Mouse (Mus musculus) forebrain, embryonic 16.5 days (tissue): ENCODE data around the gene Fgf15. TPM values are rescaled to one million over a fixed set of nuclear protein-coding genes. Genes with fewer than 3 reads are reported as not detected.

ENCODE experiments used
- ATAC-seq: fragments of 200-750 bp; cut with Nextera tagmentation; 2 replicates; pipeline ENCODE4 v1.8.0; 2017; ENCODE audit warnings: mild to moderate bottlenecking, moderate library complexity
- H3K27ac ChIP-seq: fragments of 300-500 bp; sonication (generic); 2 replicates; pipeline ENCODE4 v1.5.1; 2014; ENCODE audit warnings: low read length, control low read depth
- H3K27me3 ChIP-seq: fragments of 300-500 bp; sonication (generic); replicated peaks from 2 replicates; pipeline ENCODE4 v1.6.1; 2014; ENCODE audit warnings: low read length; ENCODE audit not compliant: control insufficient read depth, insufficient read depth
- H3K36me3 ChIP-seq: fragments of 300-500 bp; sonication (generic); 2 replicates; pipeline ENCODE4 v1.6.1; 2014; ENCODE audit not compliant: control insufficient read depth, insufficient read depth
- H3K4me1 ChIP-seq: fragments of 300-500 bp; sonication (generic); replicated peaks from 2 replicates; pipeline ENCODE4 v1.6.1; 2014; ENCODE audit warnings: low read length; ENCODE audit not compliant: control insufficient read depth, insufficient read depth
- H3K4me2 ChIP-seq: fragments of 300-500 bp; sonication (generic); 2 replicates; pipeline ENCODE4 v1.6.1; 2014; ENCODE audit warnings: mild to moderate bottlenecking, low read length, control low read depth
- H3K4me3 ChIP-seq: fragments of 300-500 bp; sonication (generic); replicated peaks from 2 replicates; pipeline ENCODE4 v1.5.1; 2014; ENCODE audit warnings: mild to moderate bottlenecking, low read length, control low read depth
- H3K9ac ChIP-seq: fragments of 300-500 bp; sonication (generic); replicated peaks from 2 replicates; pipeline ENCODE4 v1.6.1; 2014; ENCODE audit warnings: low read depth, low read length, control low read depth
- H3K9me3 ChIP-seq: fragments of 300-500 bp; sonication (generic); 2 replicates; pipeline ENCODE4 v1.6.1; 2016; ENCODE audit warnings: low read length; ENCODE audit not compliant: control insufficient read depth
- WGBS: fragments of 180-500 bp; shearing (Covaris S2); extraction: QIAGEN DNeasy Blood & Tissue Kit; methylation state at CpG from one replicate; pipeline ENCODE4 v1.1.7; 2014; 5-methylcytosine and 5-hydroxymethylcytosine counted together
- polyA plus RNA-seq: library from polyadenylated mRNA; unstranded; fragments of >200 nt; fragmentation: Nextera tagmentation; extraction: Ambion mirVana; gene quantifications from 2 replicates; pipeline ENCODE4 v1.2.1, GENCODE M21; 2015

Gene Fgf15
- polyA plus RNA-seq, 1 experiment from 2014 or later = 19.7 TPM

DNA sequence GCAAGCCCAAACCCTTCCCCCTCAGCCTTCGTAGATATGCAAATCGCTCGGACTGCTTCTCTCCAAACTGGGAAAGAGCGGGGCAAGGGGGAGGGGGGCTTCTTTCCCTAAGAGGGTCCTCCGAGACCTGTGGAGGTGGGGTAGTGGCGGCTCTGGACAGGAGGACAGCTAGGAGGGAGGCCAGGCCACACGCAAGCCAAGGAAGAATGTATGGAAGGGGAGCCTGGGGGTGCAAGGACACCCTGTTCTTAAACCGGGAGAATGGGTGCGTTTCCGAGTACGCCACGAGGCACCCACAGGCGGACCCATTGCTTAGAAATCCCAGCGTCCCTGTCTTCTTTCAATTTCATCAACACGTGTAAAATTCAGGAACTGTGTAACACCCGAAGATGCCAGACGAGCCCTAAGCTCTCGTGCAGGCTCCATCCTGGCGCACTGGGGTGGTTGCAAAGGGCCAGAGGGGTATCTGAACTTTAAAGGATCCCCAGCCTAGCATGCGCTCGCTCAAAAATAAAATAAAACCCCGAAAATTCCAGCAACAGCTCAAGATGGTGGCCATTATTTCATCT, 43.8 kb downstream of the Fgf15 start:
- peak overlapping the region; percentile 57 for H3K4me3 ChIP-seq
- peaks cover 40% of the 10 kb centered on the region for H3K27me3 ChIP-seq
- ATAC-seq = no peak
- H3K4me1 ChIP-seq = peaks cover 62% of the 10 kb centered on the region
- peak overlapping the region; percentile 30; the same call in 1 of the 2 replicates for H3K9ac ChIP-seq
- peak overlapping the region; percentile 92 for H3K4me2 ChIP-seq
- no peaks in the 10 kb centered on the region for H3K36me3 ChIP-seq
- WGBS = under 1% methylated on average over 22 of the region's 22 CpGs
- H3K9me3 ChIP-seq = no peaks in the 10 kb centered on the region
- peak overlapping the region; percentile 56 for H3K27ac ChIP-seq

DNA sequence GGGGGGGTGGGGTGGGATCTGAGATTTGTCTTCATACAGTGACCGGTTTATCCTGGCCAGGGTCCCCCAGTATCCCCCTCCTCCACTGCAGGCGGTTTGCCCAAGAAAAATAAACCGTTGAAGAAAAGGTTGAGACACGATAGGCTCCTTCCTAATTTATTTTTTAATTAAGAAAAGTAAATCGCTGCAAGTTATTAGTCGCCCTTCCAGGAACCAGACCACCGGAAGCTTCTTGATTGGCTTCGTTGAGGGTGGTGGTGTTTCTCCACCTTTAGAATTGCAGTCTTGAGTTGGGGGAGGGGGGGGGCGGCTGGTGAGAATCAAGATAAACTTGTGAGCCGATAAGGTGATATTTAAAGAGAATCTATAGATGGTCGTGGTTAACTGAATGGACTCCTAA, 44.3 kb downstream of the Fgf15 start:
- H3K9me3 ChIP-seq = no peaks in the 10 kb centered on the region
- no peak for ATAC-seq
- no peak overlapping the region; the same call in 1 of the 2 replicates for H3K9ac ChIP-seq
- H3K27ac ChIP-seq = peak overlapping the region; percentile 56; the same call in 1 of the 2 replicates
- peaks cover 40% of the 10 kb centered on the region for H3K27me3 ChIP-seq
- H3K4me2 ChIP-seq = peak overlapping the region; percentile 92
- peak overlapping the region; percentile 57 for H3K4me3 ChIP-seq
- H3K36me3 ChIP-seq = no peaks in the 10 kb centered on the region
- peaks cover 61% of the 10 kb centered on the region for H3K4me1 ChIP-seq
- WGBS = under 1% methylated on average over 11 of the region's 11 CpGs

DNA sequence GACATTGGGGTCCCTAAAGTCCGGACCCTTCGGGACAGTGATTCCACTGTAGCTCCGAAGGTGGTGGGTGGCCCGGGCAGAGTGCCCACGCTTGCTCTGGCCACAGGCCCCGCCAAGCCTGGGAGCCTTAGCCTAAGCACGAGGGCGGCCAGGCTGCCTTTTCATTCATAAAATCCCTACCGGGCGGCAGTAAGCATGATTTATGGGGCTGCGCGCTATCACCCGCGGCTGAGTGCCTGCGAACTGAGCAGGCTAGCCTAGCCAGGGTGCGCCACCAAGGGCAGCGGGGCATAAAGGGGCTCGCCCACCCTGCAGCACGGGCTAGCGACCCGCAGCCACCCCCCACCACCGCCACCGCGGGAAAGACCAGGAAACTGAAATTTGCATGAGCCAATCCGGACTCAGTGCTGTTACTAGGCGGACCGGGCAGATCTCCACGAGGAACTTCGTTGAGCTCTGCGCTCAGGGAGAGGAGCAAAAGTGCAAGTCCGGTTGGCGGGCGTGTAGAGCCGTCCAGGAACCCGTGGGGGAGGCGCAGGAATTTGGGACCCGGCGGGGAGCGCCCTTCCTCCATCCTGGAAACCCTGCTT, 45.0 kb downstream of the Fgf15 start:
- Histone ChIP-seq H3K4me2 (peak overlapping the region; percentile 92), H3K36me3 (no peaks in the 10 kb centered on the region), H3K27me3 (peaks cover 40% of the 10 kb centered on the region), H3K9ac (peak overlapping the region; percentile 39), H3K9me3 (no peaks in the 10 kb centered on the region), H3K4me1 (peaks cover 59% of the 10 kb centered on the region), H3K27ac (peak overlapping the region; percentile 19), H3K4me3 (peak overlapping the region; percentile 33)
- ATAC-seq = peak; percentile 57
- WGBS = under 1% methylated on average over 39 of the region's 39 CpGs

DNA sequence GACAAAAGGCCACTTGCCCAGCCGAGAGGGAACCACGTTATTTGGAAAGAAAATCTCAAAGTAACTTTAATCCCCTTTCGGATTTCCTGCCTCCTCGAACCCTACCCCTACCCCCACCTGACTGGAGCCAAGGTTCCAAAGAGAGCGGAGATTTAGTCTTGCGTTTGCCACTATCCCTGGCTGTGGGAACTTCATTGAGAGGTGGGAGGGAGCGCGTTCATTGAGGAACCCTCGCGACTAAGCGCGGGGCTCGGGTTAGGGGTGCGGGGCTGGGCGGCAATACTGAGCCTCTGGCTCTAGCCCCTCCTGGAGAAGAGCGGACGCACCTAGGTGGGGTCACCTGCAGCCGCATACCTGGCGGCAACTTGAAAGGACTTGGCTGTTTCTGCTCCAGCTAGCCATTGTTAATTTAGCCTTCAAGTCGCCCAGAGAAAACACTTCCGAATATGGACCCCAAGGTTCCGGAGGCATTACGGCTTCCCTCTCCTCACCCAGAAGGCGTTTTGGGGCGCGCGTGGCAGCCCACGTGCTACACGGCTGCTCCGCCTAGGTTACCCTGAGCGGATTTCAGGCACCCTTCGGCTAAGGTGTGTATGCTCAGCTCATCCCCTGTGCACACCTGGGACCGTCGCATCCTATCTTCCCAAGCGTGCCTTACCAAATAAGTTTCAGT, 45.9 kb downstream of the Fgf15 start:
- no peak overlapping the region for H3K9ac ChIP-seq
- WGBS = under 1% methylated on average over 35 of the region's 35 CpGs
- peak overlapping the region; percentile 51 for H3K4me3 ChIP-seq
- peak overlapping the region; percentile 92 for H3K4me2 ChIP-seq
- no peak overlapping the region for H3K27ac ChIP-seq
- no peaks in the 10 kb centered on the region for H3K36me3 ChIP-seq
- H3K9me3 ChIP-seq = no peaks in the 10 kb centered on the region
- ATAC-seq = no peak
- peaks cover 40% of the 10 kb centered on the region for H3K27me3 ChIP-seq
- H3K4me1 ChIP-seq = peaks cover 59% of the 10 kb centered on the region

DNA sequence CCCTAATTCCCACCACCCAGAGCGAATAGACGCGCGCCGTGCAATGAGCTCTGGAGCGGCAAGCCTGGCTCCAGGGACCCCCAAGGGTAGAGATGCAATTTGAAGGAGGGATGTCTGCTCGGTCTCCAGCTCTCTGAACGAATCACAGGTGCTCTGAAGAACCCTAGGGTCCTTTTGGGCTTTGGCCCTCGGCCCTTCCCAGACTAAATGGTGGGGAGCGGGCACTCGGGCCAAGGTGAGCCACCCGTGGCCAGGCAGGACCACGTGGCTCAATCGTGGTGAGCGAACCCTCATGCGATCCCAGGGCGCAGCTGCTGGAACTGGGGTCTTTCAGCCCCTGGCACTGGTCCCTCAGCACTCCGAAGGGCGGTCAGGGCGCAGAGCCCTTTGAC, 46.4 kb downstream of the Fgf15 start:
- peak overlapping the region; percentile 51 for H3K4me3 ChIP-seq
- peak overlapping the region; percentile 53 for H3K9ac ChIP-seq
- H3K27ac ChIP-seq = no peak overlapping the region
- under 1% methylated on average over 20 of the region's 20 CpGs for WGBS
- H3K27me3 ChIP-seq = peaks cover 40% of the 10 kb centered on the region
- H3K4me1 ChIP-seq = peaks cover 57% of the 10 kb centered on the region
- no peaks in the 10 kb centered on the region for H3K9me3 ChIP-seq
- H3K36me3 ChIP-seq = no peaks in the 10 kb centered on the region
- no peak for ATAC-seq
- H3K4me2 ChIP-seq = peak overlapping the region; percentile 92

DNA sequence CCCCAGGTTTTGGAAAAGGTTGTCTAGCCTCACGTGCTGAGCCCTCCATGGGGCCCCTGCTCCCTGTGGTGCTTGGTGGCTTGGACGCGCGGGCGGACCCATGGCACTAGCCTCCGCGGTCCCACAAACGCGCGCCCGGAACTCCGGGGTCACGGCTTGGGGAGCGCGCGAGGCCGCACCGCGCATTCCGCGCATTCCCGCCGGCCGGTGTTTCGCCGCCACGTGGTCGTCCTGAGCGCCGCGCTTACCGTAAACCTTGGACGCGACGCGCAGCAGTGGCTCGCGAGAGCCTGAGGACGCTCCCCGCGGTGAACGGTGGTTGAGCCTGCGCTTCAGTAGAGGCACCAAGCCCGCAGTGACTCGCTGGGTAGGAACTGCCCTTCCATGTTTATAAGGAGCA, 46.9 kb downstream of the Fgf15 start:
- H3K9me3 ChIP-seq = no peaks in the 10 kb centered on the region
- under 1% methylated on average over 45 of the region's 45 CpGs for WGBS
- H3K4me2 ChIP-seq = peak overlapping the region; percentile 92
- no peaks in the 10 kb centered on the region for H3K36me3 ChIP-seq
- H3K9ac ChIP-seq = peak overlapping the region; percentile 53
- no peak overlapping the region for H3K27ac ChIP-seq
- peak overlapping the region; percentile 51 for H3K4me3 ChIP-seq
- peaks cover 52% of the 10 kb centered on the region for H3K4me1 ChIP-seq
- peak; percentile 43 for ATAC-seq
- H3K27me3 ChIP-seq = peaks cover 40% of the 10 kb centered on the region

Other genes with a start within 250 kb of the Fgf15 start
- 8.0 and 9.4 TPM in 2 replicates for gene Ano1, start 144.6 kb upstream of the Fgf15 start, polyA plus RNA-seq
- 2.1 and 3.5 TPM in 2 replicates for gene Fgf3, start 58.4 kb upstream of the Fgf15 start, polyA plus RNA-seq
- gene Fgf4, start 49.2 kb upstream of the Fgf15 start, polyA plus RNA-seq = not detected in 2 replicates
- gene LTO1, start 18.6 kb downstream of the Fgf15 start, polyA plus RNA-seq = 36.7 and 42.8 TPM in 2 replicates
- gene Ccnd1, start 43.4 kb downstream of the Fgf15 start, polyA plus RNA-seq = 31.4 and 40.7 TPM in 2 replicates